In the genomic region with DNA sequence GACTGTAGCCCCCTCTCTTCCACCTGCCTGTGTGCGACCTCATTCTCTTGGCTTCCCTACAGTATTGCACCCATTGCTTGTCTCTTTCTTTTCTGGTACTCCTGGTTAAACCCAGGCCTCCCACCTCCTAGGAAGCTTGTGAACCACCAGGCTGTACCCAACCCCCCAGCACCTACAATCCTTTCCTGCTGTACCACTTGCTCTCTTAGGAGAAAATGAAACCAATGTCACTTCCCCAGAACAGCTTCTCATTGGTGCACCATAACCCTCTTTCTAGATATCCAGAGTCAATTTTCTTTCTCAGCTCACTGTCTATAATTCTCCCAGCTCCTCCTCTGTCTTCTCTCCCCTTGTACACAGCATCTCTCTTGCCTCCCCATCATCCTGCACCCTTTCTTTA, we compare ENCODE assay signal across 21 mouse cellular contexts.
DNase-seq lines count a peak whose midpoint lies in the region; ATAC-seq lines count a peak whose summit lies in the region.
"Had no signal": no experiment of that assay in that cellular context is flagged by ENCODE, and none has a peak within 500 bp of the region (broad histone marks: within the 10 kb centered on the region; RNA-seq: fewer than 3 reads in every experiment).

No protein-coding gene starts in this region.

- no peaks in the 10 kb centered on the region for H3K9me3 ChIP-seq in hindbrain, embryonic 14.5 days (ENCODE audit: control insufficient read depth, low read length)
- no peaks in the 10 kb centered on the region for H3K9me3 ChIP-seq in midbrain, embryonic 15.5 days
- H3K9me3 ChIP-seq: heart, embryonic 10.5 days had no signal

- no peaks in the 10 kb centered on the region for H3K36me3 ChIP-seq in hindbrain, embryonic 14.5 days (replicated peaks; ENCODE audit: control insufficient read depth, insufficient read depth)
- no peaks in the 10 kb centered on the region for H3K36me3 ChIP-seq in midbrain, embryonic 15.5 days (replicated peaks)
- H3K36me3 ChIP-seq: heart, embryonic 10.5 days had no signal

- no peak overlapping the region for H3K4me2 ChIP-seq in hindbrain, embryonic 14.5 days (replicated peaks)
- H3K4me2 ChIP-seq in midbrain, embryonic 15.5 days: no peak overlapping the region

- peaks cover 52% of the 10 kb centered on the region for H3K4me1 ChIP-seq in hindbrain, embryonic 14.5 days (replicated peaks; ENCODE audit: control insufficient read depth, insufficient read depth, low read length)
- H3K4me1 ChIP-seq in midbrain, embryonic 15.5 days: peaks cover 44% of the 10 kb centered on the region
- H3K4me1 ChIP-seq: heart, embryonic 10.5 days had no signal

- peak overlapping the region; percentile 20; the same call in 1 of the 2 replicates for H3K27ac ChIP-seq in hindbrain, embryonic 14.5 days
- H3K27ac ChIP-seq in midbrain, embryonic 15.5 days: peak overlapping the region; percentile 79
- H3K27ac ChIP-seq: heart, embryonic 10.5 days had no signal

- ATAC-seq in frontal cortex, adult (ENCODE audit: low TSS enrichment): peak; percentile 34
- peak; percentile 53 to 58; a peak in 2 of 4 replicates for ATAC-seq in hematopoietic stem cell, adult 5-6 weeks (replicated peaks in 1 of 2; ENCODE audit: insufficient read depth in 1 of 2, low FRiP score in 2 of 2, low TSS enrichment in 1 of 2, low read depth in 1 of 2, poor library complexity in 2 of 2, severe bottlenecking in 2 of 2)
- no peak for ATAC-seq in hindbrain, embryonic 14.5 days (ENCODE audit: low FRiP score)
- ATAC-seq in midbrain, embryonic 15.5 days (replicated peaks): no peak
- no peak for ATAC-seq in megakaryocyte-erythroid progenitor cell, adult 5-6 weeks (replicated peaks; ENCODE audit: low FRiP score, low TSS enrichment, poor library complexity, severe bottlenecking)
- ATAC-seq: inflammation-experienced regulatory T-cells, adult 6 months had no signal

- 93% methylated on average over 1 of the region's 1 CpGs for WGBS in hindbrain, embryonic 14.5 days
- WGBS in midbrain, embryonic 15.5 days: 89% methylated on average over 1 of the region's 1 CpGs

- no peak overlapping the region for H3K9ac ChIP-seq in hindbrain, embryonic 14.5 days
- no peak overlapping the region for H3K9ac ChIP-seq in midbrain, embryonic 15.5 days

- H3K27me3 ChIP-seq in hindbrain, embryonic 14.5 days (ENCODE audit: control insufficient read depth, insufficient read depth, low read length): no peaks in the 10 kb centered on the region
- no peaks in the 10 kb centered on the region for H3K27me3 ChIP-seq in midbrain, embryonic 15.5 days (replicated peaks)

- no peak overlapping the region for H3K4me3 ChIP-seq in hindbrain, embryonic 14.5 days (replicated peaks; ENCODE audit: low read length)
- no peak overlapping the region for H3K4me3 ChIP-seq in midbrain, embryonic 15.5 days
- H3K4me3 ChIP-seq: heart, embryonic 10.5 days; myocyte had no signal

- no peak for DNase-seq in frontal cortex, postnatal 36 days (ENCODE audit: low spot score in 2 of 2)
- DNase-seq in hindbrain, embryonic 14.5 days (ENCODE audit: low spot score): no peak
- DNase-seq in urinary bladder, postnatal 10 days (ENCODE audit: low spot score): no peak
- no peak for DNase-seq in right cerebral cortex, postnatal 14 days
- DNase-seq: B cell, adult 2 months; cerebellum, adult 9-10 months; embryo, embryonic 11 days; kidney, adult 2 months; kidney, postnatal 10 days; left cerebral cortex, postnatal 4 days; liver; lung, postnatal 10 days; right cerebral cortex, adult 18-20 months; thymus, postnatal 25 days had no signal

Comparison
In these comparisons a context has a peak if more than half of its experiments do, and no peak if none do; other contexts are left out.
1. ATAC-seq: peak in frontal cortex, adult (single experiment) and hematopoietic stem cell, adult 5-6 weeks (2 of 2); none in hindbrain, embryonic 14.5 days (single experiment), midbrain, embryonic 15.5 days (single experiment) and megakaryocyte-erythroid progenitor cell, adult 5-6 weeks (single experiment).